Mouse (Mus musculus) limb, embryonic 11.5 days (tissue): ENCODE results near the gene Plekhh3. TPM values are rescaled to one million over a fixed set of nuclear protein-coding genes. Genes with fewer than 3 reads are reported as not detected.
"Not testable (repeated sequence)": the region's sequence is repeated elsewhere in the genome, so short reads cannot be mapped to it uniquely, and the experiment has no call there.

Experiments
- ATAC-seq: fragments of 200-750 bp; cut with Nextera tagmentation; 2 replicates; pipeline ENCODE4 v1.8.0; 2017; ENCODE audit warnings: low read depth; ENCODE audit not compliant: insufficient number of reproducible peaks, low FRiP score, low TSS enrichment
- DNase-seq: peaks from one replicate; pipeline ENCODE4 v3.0.0-alpha.2; 2015; ENCODE audit warnings: low spot score
- H3K27ac ChIP-seq: fragments of 300-500 bp; sonication (generic); replicated peaks from 2 replicates; pipeline ENCODE4 v1.5.1; 2014; ENCODE audit warnings: low read depth, mild to moderate bottlenecking, low read length
- H3K27me3 ChIP-seq: fragments of 300-500 bp; sonication (generic); 2 replicates; pipeline ENCODE4 v1.6.1; 2014; ENCODE audit warnings: mild to moderate bottlenecking, low read length, mixed read lengths; ENCODE audit not compliant: control insufficient read depth, insufficient read depth
- H3K36me3 ChIP-seq: fragments of 300-500 bp; sonication (generic); 2 replicates; pipeline ENCODE4 v1.6.1; 2014; ENCODE audit warnings: mild to moderate bottlenecking, low read length, moderate library complexity, mixed read lengths; ENCODE audit not compliant: control insufficient read depth, insufficient read depth
- H3K4me1 ChIP-seq: fragments of 300-500 bp; sonication (generic); 2 replicates; pipeline ENCODE4 v1.6.1; 2014; ENCODE audit warnings: low read length, mixed read lengths; ENCODE audit not compliant: control insufficient read depth, insufficient read depth
- H3K4me2 ChIP-seq: fragments of 300-500 bp; sonication (generic); 2 replicates; pipeline ENCODE4 v1.6.1; 2014; ENCODE audit warnings: low read depth, mild to moderate bottlenecking, moderate library complexity; ENCODE audit not compliant: severe bottlenecking
- H3K4me3 ChIP-seq: fragments of 300-500 bp; sonication (generic); 2 replicates; pipeline ENCODE4 v1.5.1; 2014; ENCODE audit warnings: low read depth, low read length
- H3K9ac ChIP-seq: fragments of 300-500 bp; sonication (generic); 2 replicates; pipeline ENCODE4 v1.6.1; 2014; ENCODE audit warnings: mild to moderate bottlenecking, low read length
- H3K9me3 ChIP-seq: fragments of 300-500 bp; sonication (generic); 2 replicates; pipeline ENCODE4 v1.6.1; 2016; ENCODE audit warnings: low read length; ENCODE audit not compliant: control insufficient read depth
- WGBS: fragments of 180-500 bp; shearing (Covaris S2); extraction: QIAGEN DNeasy Blood & Tissue Kit; methylation state at CpG from one replicate; pipeline ENCODE4 v1.1.7; 2014; 5-methylcytosine and 5-hydroxymethylcytosine counted together
- polyA plus RNA-seq: library from polyadenylated mRNA; unstranded; fragments of >200 nt; fragmentation: Nextera tagmentation; extraction: Ambion mirVana; gene quantifications from 2 replicates; pipeline ENCODE4 v1.2.1, GENCODE M21; 2014

Gene Plekhh3
- polyA plus RNA-seq, 1 experiment from 2014 or later = 4.1 TPM

GRCm38 (mm10) chr11:101133037-101133436 lies 38.1 kb downstream of the Plekhh3 start:
- no peaks in the 10 kb centered on the region for H3K36me3 ChIP-seq
- no peaks in the 10 kb centered on the region for H3K4me1 ChIP-seq
- no peak overlapping the region for H3K4me2 ChIP-seq
- WGBS = 78% methylated on average over 12 of the region's 12 CpGs
- no peak overlapping the region for H3K9ac ChIP-seq
- no peaks in the 10 kb centered on the region for H3K9me3 ChIP-seq
- DNase-seq = no peak
- no peak for ATAC-seq
- no peak overlapping the region for H3K4me3 ChIP-seq
- H3K27ac ChIP-seq = no peak overlapping the region
- H3K27me3 ChIP-seq = no peaks in the 10 kb centered on the region

- ATAC-seq (no peak), DNase-seq (peak; percentile 50)
- Histone ChIP-seq H3K9ac (no peak overlapping the region), H3K36me3 (no peaks in the 10 kb centered on the region; the same call in 1 of the 2 replicates), H3K9me3 (no peaks in the 10 kb centered on the region), H3K27me3 (no peaks in the 10 kb centered on the region), H3K4me1 (no peaks in the 10 kb centered on the region), H3K4me3 (no peak overlapping the region), H3K27ac (no peak overlapping the region), H3K4me2 (no peak overlapping the region)
- WGBS = 89% methylated on average over 6 of the region's 6 CpGs
Observed at GRCm38 (mm10) chr11:101131701-101132100, 39.5 kb downstream of the Plekhh3 start.

GRCm38 (mm10) chr11:101131187-101131586 lies 40.0 kb downstream of the Plekhh3 start:
- Histone ChIP-seq H3K9ac (no peak overlapping the region), H3K36me3 (peaks cover 4% of the 10 kb centered on the region), H3K4me2 (no peak overlapping the region), H3K27ac (no peak overlapping the region), H3K4me1 (no peaks in the 10 kb centered on the region), H3K4me3 (no peak overlapping the region), H3K27me3 (no peaks in the 10 kb centered on the region), H3K9me3 (no peaks in the 10 kb centered on the region)
- 98% methylated on average over 2 of the region's 2 CpGs for WGBS
- ATAC-seq = no peak
- DNase-seq = no peak

- Histone ChIP-seq H3K4me3 (no peak overlapping the region), H3K36me3 (peaks cover 13% of the 10 kb centered on the region), H3K27me3 (no peaks in the 10 kb centered on the region), H3K27ac (no peak overlapping the region), H3K4me2 (no peak overlapping the region), H3K4me1 (no peaks in the 10 kb centered on the region), H3K9me3 (no peaks in the 10 kb centered on the region), H3K9ac (no peak overlapping the region)
- 40% methylated on average over 18 of the region's 18 CpGs for WGBS
- no peak for DNase-seq
- ATAC-seq = no peak
Observed at GRCm38 (mm10) chr11:101130056-101130756, 40.9 kb downstream of the Plekhh3 start.

- Histone ChIP-seq H3K9ac (no peak overlapping the region), H3K27ac (no peak overlapping the region), H3K4me2 (no peak overlapping the region), H3K4me1 (no peaks in the 10 kb centered on the region), H3K27me3 (no peaks in the 10 kb centered on the region), H3K9me3 (no peaks in the 10 kb centered on the region), H3K36me3 (peaks cover 13% of the 10 kb centered on the region), H3K4me3 (no peak overlapping the region)
- ATAC-seq (no peak), DNase-seq (no peak)
- 82% methylated on average over 11 of the region's 11 CpGs for WGBS
Observed at GRCm38 (mm10) chr11:101128996-101129577, 42.1 kb downstream of the Plekhh3 start.

GRCm38 (mm10) chr11:101127075-101127474 lies 44.1 kb downstream of the Plekhh3 start:
- WGBS = 94% methylated on average over 1 of the region's 1 CpGs
- DNase-seq = no peak
- no peak overlapping the region for H3K4me3 ChIP-seq
- H3K27me3 ChIP-seq = no peaks in the 10 kb centered on the region
- no peaks in the 10 kb centered on the region for H3K4me1 ChIP-seq
- no peak overlapping the region for H3K9ac ChIP-seq
- H3K36me3 ChIP-seq = peaks cover 13% of the 10 kb centered on the region
- no peaks in the 10 kb centered on the region for H3K9me3 ChIP-seq
- H3K4me2 ChIP-seq = no peak overlapping the region
- H3K27ac ChIP-seq = no peak overlapping the region
- no peak for ATAC-seq

GRCm38 (mm10) chr11:101125008-101125407 lies 46.1 kb downstream of the Plekhh3 start:
- 96% methylated on average over 7 of the region's 9 CpGs for WGBS
- not testable (repeated sequence) for H3K4me1 ChIP-seq, H3K9ac ChIP-seq, H3K9me3 ChIP-seq, H3K4me3 ChIP-seq, H3K27ac ChIP-seq, DNase-seq, ATAC-seq, H3K4me2 ChIP-seq, H3K27me3 ChIP-seq
- H3K36me3 ChIP-seq = peaks cover 13% of the 10 kb centered on the region

- ATAC-seq = not testable (repeated sequence)
- WGBS = 93% methylated on average over 8 of the region's 8 CpGs
Observed at GRCm38 (mm10) chr11:101124494-101124893, 46.7 kb downstream of the Plekhh3 start.

More at GRCm38 (mm10) chr11:101124494-101124893, 46.7 kb downstream of the Plekhh3 start:
- H3K4me3 ChIP-seq, H3K9me3 ChIP-seq, H3K9ac ChIP-seq, H3K27me3 ChIP-seq, H3K4me2 ChIP-seq, H3K27ac ChIP-seq, H3K4me1 ChIP-seq, DNase-seq: not testable (repeated sequence)
- H3K36me3 ChIP-seq = peaks cover 13% of the 10 kb centered on the region
